Mouse (Mus musculus) heart, postnatal 25 days (tissue): Measurements from ENCODE around the gene Plekhg5. TPM values are rescaled to one million over a fixed set of nuclear protein-coding genes. Genes with fewer than 3 reads are reported as not detected.

Experiments
- DNase-seq: peaks from one replicate; pipeline ENCODE4 v3.0.0; 2022; ENCODE audit warnings: low spot score
- intact Hi-C: fragments of 180-260 bp; cut with DNase I; formaldehyde crosslinking; loops from one replicate; pipeline ENCODE4 v1.15.1; 2025
- total RNA-seq, 2 experiments: library from RNA; stranded (reverse); gene quantifications; 2 replicates each; pipeline ENCODE4 v1.2.3; 2021

Plekhg5 gene
- total RNA-seq, 2 experiments from 2014 or later, result 18.7 to 18.9 TPM

GRCm38 (mm10) chr4:152094233-152094632, 21.9 kb downstream of the Plekhg5 start:
- no peak for DNase-seq
- intact Hi-C loops, result no loop called here

- DNase-seq, result peak; percentile 69
- intact Hi-C loops, result loop anchor here (1.0 to 2.0 kb wide), 2 partner anchors 55 to 115 kb away; no protein-coding TSS in a partner anchor
These were observed 23.9 kb downstream of the Plekhg5 start for GRCm38 (mm10) chr4:152095937-152096910.

GRCm38 (mm10) chr4:152096927-152097326, 24.6 kb downstream of the Plekhg5 start:
- no peak for DNase-seq
- intact Hi-C loops, result loop anchor here (2.0 kb wide), 1 partner anchor 56 kb away; no protein-coding TSS in a partner anchor

- DNase-seq, result no peak
- intact Hi-C loops, result loop anchor here (2.0 kb wide), 1 partner anchor 57 kb away; no protein-coding TSS in a partner anchor
These were observed 25.9 kb downstream of the Plekhg5 start for GRCm38 (mm10) chr4:152097911-152098799.

- DNase-seq, result no peak
- intact Hi-C loops, result no loop called here
These were observed 28.2 kb downstream of the Plekhg5 start for GRCm38 (mm10) chr4:152100541-152100940.

GRCm38 (mm10) chr4:152101081-152101653, 28.9 kb downstream of the Plekhg5 start:
- intact Hi-C loops, result no loop called here
- DNase-seq, result no peak

GRCm38 (mm10) chr4:152101921-152102320, 29.6 kb downstream of the Plekhg5 start:
- DNase-seq, result no peak
- intact Hi-C loops, result no loop called here

GRCm38 (mm10) chr4:152103025-152103424, 30.7 kb downstream of the Plekhg5 start:
- DNase-seq, result no peak
- intact Hi-C loops, result no loop called here

GRCm38 (mm10) chr4:152106746-152107145, 34.4 kb downstream of the Plekhg5 start:
- no peak for DNase-seq
- intact Hi-C loops, result no loop called here

- intact Hi-C loops, result no loop called here
- no peak for DNase-seq
These were observed 35.2 kb downstream of the Plekhg5 start for GRCm38 (mm10) chr4:152107493-152107892.

- intact Hi-C loops, result no loop called here
These were observed 35.7 kb downstream of the Plekhg5 start for GRCm38 (mm10) chr4:152107971-152108509.

GRCm38 (mm10) chr4:152108673-152109072, 36.4 kb downstream of the Plekhg5 start:
- intact Hi-C loops, result no loop called here
- DNase-seq, result no peak

More at GRCm38 (mm10) chr4:152107971-152108509, 35.7 kb downstream of the Plekhg5 start:
- no peak for DNase-seq

- DNase-seq, result no peak
- intact Hi-C loops, result no loop called here
These were observed 37.2 kb downstream of the Plekhg5 start for GRCm38 (mm10) chr4:152109509-152109908.

GRCm38 (mm10) chr4:152110689-152111088, 38.4 kb downstream of the Plekhg5 start:
- no peak for DNase-seq
- intact Hi-C loops, result no loop called here

GRCm38 (mm10) chr4:152112329-152112728, 40.0 kb downstream of the Plekhg5 start:
- intact Hi-C loops, result no loop called here
- no peak for DNase-seq

GRCm38 (mm10) chr4:152114080-152114479, 41.8 kb downstream of the Plekhg5 start:
- no peak for DNase-seq
- intact Hi-C loops, result no loop called here

- DNase-seq, result no peak
- intact Hi-C loops, result no loop called here
These were observed 43.8 kb downstream of the Plekhg5 start, which contains the start of gene Tnfrsf25 for GRCm38 (mm10) chr4:152115921-152116612. Gene Tnfrsf25 (plus strand): TSS chr4:152115934.

- intact Hi-C loops, result no loop called here
- DNase-seq, result no peak
These were observed 45.2 kb downstream of the Plekhg5 start for GRCm38 (mm10) chr4:152117538-152117937.
